Mouse (Mus musculus): ENCODE data around the gene Gm10234. TPM values are rescaled to one million over a fixed set of nuclear protein-coding genes. Genes with fewer than 3 reads are reported as not detected.

Gm10234 gene
- total RNA-seq (2021) = not detected

- DNase-seq (ENCODE audit: extremely low spot score in 1 of 2, low spot score in 1 of 2) = no peak
Observed at GRCm38 (mm10) chr6:95321812-95322211, at the start of gene Gm10234. Gene Gm10234 (plus strand): TSS chr6:95322112.

- DNase-seq (ENCODE audit: extremely low spot score in 1 of 2, low spot score in 1 of 2) = no peak
Observed at GRCm38 (mm10) chr6:95277633-95278032, 44.3 kb upstream of the Gm10234 start.

- DNase-seq (ENCODE audit: extremely low spot score in 1 of 2, low spot score in 1 of 2) = no peak
Observed at GRCm38 (mm10) chr6:95296025-95296424, 25.9 kb upstream of the Gm10234 start.

GRCm38 (mm10) chr6:95298387-95298786, 23.5 kb upstream of the Gm10234 start:
- DNase-seq (ENCODE audit: extremely low spot score in 1 of 2, low spot score in 1 of 2) = no peak

- no peak for DNase-seq (ENCODE audit: extremely low spot score in 1 of 2, low spot score in 1 of 2)
Observed at GRCm38 (mm10) chr6:95300658-95301057, 21.3 kb upstream of the Gm10234 start.

- DNase-seq (ENCODE audit: extremely low spot score in 1 of 2, low spot score in 1 of 2) = no peak
Observed at GRCm38 (mm10) chr6:95331191-95331590, 9.3 kb downstream of the Gm10234 start.

- no peak for DNase-seq (ENCODE audit: extremely low spot score in 1 of 2, low spot score in 1 of 2)
Observed at GRCm38 (mm10) chr6:95334781-95335180, 12.9 kb downstream of the Gm10234 start.

GRCm38 (mm10) chr6:95349378-95349777, 27.5 kb downstream of the Gm10234 start:
- no peak for DNase-seq (ENCODE audit: extremely low spot score in 1 of 2, low spot score in 1 of 2)

- DNase-seq (ENCODE audit: extremely low spot score in 1 of 2, low spot score in 1 of 2) = no peak
Observed at GRCm38 (mm10) chr6:95353043-95353442, 31.1 kb downstream of the Gm10234 start.

- no peak for DNase-seq (ENCODE audit: extremely low spot score in 1 of 2, low spot score in 1 of 2)
Observed at GRCm38 (mm10) chr6:95353886-95354285, 32.0 kb downstream of the Gm10234 start.

GRCm38 (mm10) chr6:95360084-95360483, 38.2 kb downstream of the Gm10234 start:
- no peak for DNase-seq (ENCODE audit: extremely low spot score in 1 of 2, low spot score in 1 of 2)

- no peak for DNase-seq (ENCODE audit: extremely low spot score in 1 of 2, low spot score in 1 of 2)
Observed at GRCm38 (mm10) chr6:95362707-95363106, 40.8 kb downstream of the Gm10234 start.

- DNase-seq (ENCODE audit: extremely low spot score in 1 of 2, low spot score in 1 of 2) = no peak
Observed at GRCm38 (mm10) chr6:95371811-95372210, 49.9 kb downstream of the Gm10234 start.

Other genes with a start within 250 kb of the Gm10234 start
- 10 to 100 TPM in 1 of 2 experiments, 1 to 10 TPM in 1; 5.5 to 11.2 TPM for gene Kbtbd8, start 204.9 kb upstream of the Gm10234 start, total RNA-seq (2021)

All from layer of hippocampus, postnatal 25 days (tissue).